Mouse (Mus musculus): ENCODE measurements around the gene Aip. TPM values are rescaled to one million over a fixed set of nuclear protein-coding genes. Genes with fewer than 3 reads are reported as not detected.

Aip gene
- total RNA-seq (2018; cell fraction: chromatin; rRNA removed) = 10 to 100 TPM in 24 of 26 experiments, 1 to 10 TPM in 2; 7.5 to 50.7 (median 24.5) TPM
- total RNA-seq (2018; cell fraction: cytosol; rRNA removed) = 10 to 100 TPM; 44.4 to 92.0 (median 66.0) TPM
- total RNA-seq (2018; cell fraction: nucleus; rRNA removed) = 10 to 100 TPM; 10.9 to 44.1 (median 23.1) TPM
- 80.9 to 169 TPM (median 84.6 TPM) in 3 replicates for polyA plus RNA-seq (2018)

DNA sequence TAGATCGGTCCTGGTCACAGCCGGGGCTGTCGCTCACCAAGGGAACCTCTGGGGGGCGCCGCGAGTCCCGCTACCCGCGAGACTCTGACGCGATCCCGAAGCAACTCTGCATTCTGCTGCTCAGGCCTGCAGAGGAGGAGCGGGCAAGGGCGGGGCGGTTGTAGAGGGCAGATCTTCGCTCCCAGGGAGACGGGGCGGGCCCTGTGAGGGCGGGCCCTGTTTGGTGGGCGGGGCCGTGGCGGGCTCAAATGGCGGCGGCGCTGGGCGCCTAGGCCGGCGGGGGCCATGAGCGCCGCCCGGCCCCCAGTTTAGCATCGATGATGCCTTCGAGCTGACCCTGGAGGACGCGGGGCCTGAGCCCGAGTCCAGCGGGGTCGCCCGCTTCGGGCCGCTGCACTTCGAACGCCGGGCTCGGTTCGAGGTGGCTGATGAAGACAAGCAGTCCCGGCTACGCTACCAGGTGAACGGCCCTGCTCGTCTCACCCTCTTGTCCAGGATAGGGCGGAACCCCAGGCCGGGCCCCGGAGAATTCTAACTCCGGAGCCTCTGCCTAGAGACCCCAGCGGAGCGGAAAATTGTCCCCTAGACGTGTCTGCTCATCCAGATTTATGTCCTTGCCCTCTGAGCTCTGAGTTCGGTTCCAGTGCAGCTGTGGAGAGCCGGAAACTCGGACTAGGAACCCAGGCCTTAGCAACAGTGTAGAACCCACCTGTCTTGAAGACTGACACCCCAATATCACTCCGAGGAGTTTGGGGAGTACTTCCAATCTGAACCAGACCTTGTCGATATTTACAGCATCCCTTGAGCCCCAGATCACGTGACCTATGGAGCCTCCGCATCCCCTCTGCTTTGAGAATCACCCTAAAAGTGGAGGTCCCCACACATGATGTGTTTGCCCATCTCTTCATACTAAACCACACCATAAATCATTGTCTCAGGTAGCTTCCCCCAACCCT lies at the start of gene Aip:
Gene Aip, minus strand, starts transcription at position 118 of the 956 bp plus-strand sequence.
- peak within 1 kb of the TSS; percentile 87 for H3K4me3 ChIP-seq (ENCODE audit: inconsistent target)
- under 1% methylated on average over 62 of the region's 64 CpGs for WGBS (ENCODE audit: missing documents)
- H3K36me3 ChIP-seq (ENCODE audit: inconsistent target) = peaks cover 29% of the 10 kb centered on the region
- H3K79me2 ChIP-seq (ENCODE audit: inconsistent target) = peaks cover 16% of the 10 kb centered on the region; the same call in 1 of the 2 replicates
- H3K27ac ChIP-seq = peak within 1 kb of the TSS; percentile 92

DNA sequence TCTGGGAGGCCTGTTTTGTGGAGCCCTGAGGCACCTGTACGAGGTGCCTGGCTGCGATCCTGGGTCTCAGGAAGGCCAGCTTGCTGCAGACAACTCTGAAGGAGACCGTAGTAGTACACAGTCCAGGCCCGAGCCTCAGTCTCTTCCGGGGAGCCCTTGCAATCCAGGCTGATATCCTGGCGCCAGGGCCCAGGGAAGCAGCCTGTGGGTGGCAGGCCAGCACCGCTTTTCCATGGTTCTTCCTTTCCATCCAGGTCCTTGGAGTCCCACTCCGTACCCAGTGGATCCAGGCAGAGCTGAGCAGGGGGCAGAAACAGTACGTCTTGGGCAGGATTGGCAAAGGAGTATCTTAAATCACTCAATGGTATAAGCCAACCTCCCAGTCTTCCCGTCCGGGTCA lies 47.3 kb upstream of the Aip start:
- H3K4me3 ChIP-seq (ENCODE audit: inconsistent target) = no peak overlapping the region
- H3K36me3 ChIP-seq (ENCODE audit: inconsistent target) = no peaks in the 10 kb centered on the region
- no peak overlapping the region for H3K27ac ChIP-seq
- WGBS (ENCODE audit: missing documents) = 89% methylated on average over 11 of the region's 11 CpGs
- no peaks in the 10 kb centered on the region for H3K79me2 ChIP-seq (ENCODE audit: inconsistent target)

DNA sequence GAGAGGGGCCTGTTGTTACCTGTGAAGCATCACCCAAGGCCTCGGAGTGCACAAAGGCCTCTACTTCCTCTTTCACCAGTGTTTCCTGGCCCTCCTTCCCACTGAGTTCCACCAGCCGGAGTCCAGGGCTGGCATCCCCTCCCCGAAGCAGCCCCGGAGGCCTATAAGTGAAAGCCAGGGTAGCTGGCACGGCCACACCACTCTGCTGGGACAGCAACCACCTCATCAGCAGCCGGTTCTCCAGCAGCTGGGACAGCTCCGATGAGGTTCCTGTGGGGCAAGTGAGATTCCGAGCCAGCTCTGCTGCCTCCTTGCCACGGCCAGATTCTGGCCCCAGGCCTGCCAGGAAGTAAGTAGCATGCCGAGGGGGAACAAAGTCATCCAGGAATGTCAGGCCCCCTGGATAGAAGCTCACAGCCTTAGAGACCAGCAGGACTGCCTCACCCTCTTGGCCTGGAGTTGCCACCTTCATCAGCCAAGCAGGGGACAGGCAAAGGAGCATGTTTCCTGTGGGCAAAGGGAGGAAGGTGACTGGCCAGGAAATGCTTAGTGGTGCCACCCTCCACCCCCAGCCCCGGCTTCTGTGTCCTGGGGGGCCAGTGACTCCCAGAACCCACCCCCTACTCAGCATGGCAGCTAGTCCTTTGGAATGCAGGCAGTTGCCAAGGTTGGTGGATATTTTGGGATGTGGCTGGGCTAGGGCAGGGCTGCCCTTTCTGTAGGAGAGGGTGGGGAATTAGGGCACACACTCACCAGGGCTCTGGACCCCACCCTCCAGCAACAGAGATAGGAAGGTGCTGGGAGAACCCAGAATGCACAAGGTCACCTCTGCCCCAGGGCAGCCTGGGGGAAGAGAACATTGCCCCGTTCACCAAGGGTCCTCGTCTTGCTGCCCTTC lies 46.0 kb upstream of the Aip start:
- no peak overlapping the region for H3K27ac ChIP-seq
- WGBS (ENCODE audit: missing documents) = 48% methylated on average over 13 of the region's 13 CpGs
- H3K36me3 ChIP-seq (ENCODE audit: inconsistent target) = no peaks in the 10 kb centered on the region
- no peaks in the 10 kb centered on the region for H3K79me2 ChIP-seq (ENCODE audit: inconsistent target)
- no peak overlapping the region for H3K4me3 ChIP-seq (ENCODE audit: inconsistent target)

DNA sequence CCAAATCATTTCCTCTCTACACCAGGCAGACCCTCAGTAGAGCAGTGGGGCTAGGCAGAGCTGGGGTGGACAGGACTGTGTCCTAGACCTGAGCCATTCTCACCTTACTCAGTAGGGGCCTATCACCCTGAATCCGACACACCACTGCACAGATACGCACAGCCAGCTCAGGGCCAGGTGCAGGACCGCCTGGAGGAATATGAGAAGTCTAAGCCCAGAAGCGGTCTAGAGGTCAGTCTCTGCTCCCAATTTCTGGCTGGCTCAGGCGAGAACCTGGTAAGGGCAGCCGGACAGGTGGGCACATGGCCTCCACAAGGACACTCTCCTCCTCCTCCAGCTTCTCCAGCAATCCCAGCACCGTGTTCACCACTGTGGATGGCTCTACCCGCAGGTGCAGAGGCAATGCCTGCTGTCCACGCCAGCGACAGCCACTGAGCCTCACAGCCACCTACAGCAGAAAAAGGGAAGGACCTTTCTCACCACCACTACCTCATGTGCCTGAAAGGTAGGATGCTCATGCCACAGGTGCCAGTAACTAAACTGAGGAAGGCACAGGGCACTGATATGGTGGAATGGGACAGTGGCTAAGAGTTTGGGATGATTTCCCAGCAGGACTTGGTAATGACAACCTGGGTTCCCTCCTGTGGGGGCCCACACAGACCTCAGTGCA lies 45.2 kb upstream of the Aip start:
- Histone ChIP-seq H3K36me3 (ENCODE audit: inconsistent target) (no peaks in the 10 kb centered on the region), H3K4me3 (ENCODE audit: inconsistent target) (no peak overlapping the region), H3K27ac (no peak overlapping the region), H3K79me2 (ENCODE audit: inconsistent target) (no peaks in the 10 kb centered on the region)
- 91% methylated on average over 10 of the region's 10 CpGs for WGBS (ENCODE audit: missing documents)

DNA sequence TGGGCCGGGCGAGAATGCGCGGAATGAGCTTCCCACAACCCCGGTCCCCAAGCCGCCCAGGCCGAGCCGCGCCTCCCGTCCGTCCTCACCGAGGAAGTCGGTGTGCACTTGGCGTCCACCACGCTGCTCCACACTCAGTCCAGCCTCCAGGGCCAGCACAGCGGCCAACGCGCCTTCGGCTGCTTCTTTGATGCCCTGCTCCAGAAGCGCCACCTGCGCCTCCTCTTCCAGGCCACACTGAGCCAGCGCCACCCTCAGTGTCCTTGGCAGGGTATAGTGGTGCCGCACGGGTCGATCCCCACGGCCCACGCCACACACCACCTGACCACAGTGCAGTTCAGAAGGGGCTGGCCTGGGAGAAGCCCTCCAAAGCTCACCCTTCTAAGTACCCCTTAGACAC lies 44.2 kb upstream of the Aip start:
- no peaks in the 10 kb centered on the region for H3K36me3 ChIP-seq (ENCODE audit: inconsistent target)
- 0 out of 2 replicates have a peak overlapping the region, but pooled peaks have one; percentile 4 for H3K27ac ChIP-seq
- H3K4me3 ChIP-seq (ENCODE audit: inconsistent target) = peak overlapping the region; percentile 1; the same call in 1 of the 2 replicates
- 12% methylated on average over 27 of the region's 27 CpGs for WGBS (ENCODE audit: missing documents)
- no peaks in the 10 kb centered on the region for H3K79me2 ChIP-seq (ENCODE audit: inconsistent target)

DNA sequence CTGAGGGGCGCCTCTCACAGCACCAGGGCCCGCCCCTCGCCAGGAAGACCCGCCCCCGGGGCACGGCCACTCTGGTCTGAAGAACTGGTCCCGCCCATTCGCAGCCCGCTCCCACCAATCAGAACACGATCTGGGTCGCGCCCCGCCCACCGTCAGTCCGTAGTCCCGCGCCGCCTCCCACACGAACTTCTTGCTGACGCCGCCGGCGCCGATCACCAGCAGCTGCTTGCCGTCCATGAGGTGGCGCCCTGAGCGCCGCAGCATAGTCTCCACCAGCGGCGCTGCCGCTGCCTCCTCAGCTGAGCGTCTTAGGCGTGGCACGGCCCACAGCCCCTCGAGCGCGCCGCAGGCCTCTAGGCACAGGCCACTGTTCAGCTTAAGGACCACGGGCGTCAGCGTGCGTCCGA lies 43.7 kb upstream of the Aip start:
- under 1% methylated on average over 40 of the region's 43 CpGs for WGBS (ENCODE audit: missing documents)
- H3K4me3 ChIP-seq (ENCODE audit: inconsistent target) = peak overlapping the region; percentile 21; the same call in 1 of the 2 replicates
- no peaks in the 10 kb centered on the region for H3K79me2 ChIP-seq (ENCODE audit: inconsistent target)
- H3K36me3 ChIP-seq (ENCODE audit: inconsistent target) = no peaks in the 10 kb centered on the region
- H3K27ac ChIP-seq = no peak overlapping the region

DNA sequence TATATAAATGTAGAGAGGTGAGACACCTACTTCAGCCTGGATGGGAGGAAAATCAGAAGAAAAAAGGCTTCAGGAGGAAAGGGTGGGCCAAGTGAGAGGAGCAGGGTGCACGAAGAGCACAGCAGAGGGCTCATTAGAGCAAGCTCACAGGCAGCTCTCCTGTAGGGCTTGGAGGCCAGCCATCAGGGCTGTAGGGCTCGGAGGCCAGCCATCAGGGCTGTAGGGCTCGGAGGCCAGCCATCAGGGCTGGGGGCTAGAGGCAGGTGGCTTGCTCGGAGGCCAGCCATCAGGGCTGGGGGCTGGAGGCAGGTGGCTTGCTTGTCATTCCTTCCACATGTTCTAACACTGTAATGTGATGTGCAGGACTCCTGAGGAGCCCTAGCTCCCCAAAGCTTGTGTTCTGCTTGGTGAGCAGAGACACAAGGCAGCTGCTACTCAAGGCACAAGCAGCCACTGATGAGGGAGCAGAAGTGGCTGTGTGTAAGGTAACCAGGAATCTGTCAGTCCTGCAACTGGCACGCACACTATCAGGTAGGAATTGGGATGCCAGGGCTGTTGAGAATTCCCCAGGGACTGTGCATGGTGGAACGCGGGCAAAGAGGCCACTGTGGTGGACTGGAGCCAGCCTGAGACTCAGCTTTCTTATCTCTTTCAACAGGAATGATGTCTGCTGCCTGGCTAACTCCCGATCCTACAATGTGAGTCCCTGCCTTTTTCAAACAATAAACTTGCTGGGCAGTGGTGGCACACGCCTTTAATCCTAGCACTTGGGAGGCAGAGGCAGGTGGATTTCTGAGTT lies 41.2 kb upstream of the Aip start:
- WGBS (ENCODE audit: missing documents) = 95% methylated on average over 9 of the region's 9 CpGs
- peaks cover 11% of the 10 kb centered on the region; the same call in 1 of the 2 replicates for H3K79me2 ChIP-seq (ENCODE audit: inconsistent target)
- H3K27ac ChIP-seq = no peak overlapping the region
- H3K36me3 ChIP-seq (ENCODE audit: inconsistent target) = no peaks in the 10 kb centered on the region
- H3K4me3 ChIP-seq (ENCODE audit: inconsistent target) = no peak overlapping the region

DNA sequence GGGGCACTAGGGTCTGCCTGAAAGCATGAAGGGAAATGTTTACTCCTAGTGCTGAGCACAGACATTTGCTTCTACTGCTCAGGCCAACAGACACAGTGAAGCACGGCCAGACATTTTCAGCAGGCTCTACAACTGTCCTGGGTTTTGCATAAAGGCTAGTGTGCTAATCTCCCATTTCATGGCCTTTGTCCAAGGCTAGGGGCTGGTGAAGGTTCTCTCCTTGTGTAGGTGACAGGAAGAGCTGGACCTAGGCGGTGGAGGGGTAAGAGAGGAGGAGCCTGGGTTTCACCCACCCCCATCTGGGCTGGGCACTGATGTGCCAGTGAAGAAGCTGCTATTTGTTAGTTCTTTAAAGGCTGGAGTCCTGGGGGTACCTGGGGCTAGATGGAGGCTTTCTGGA lies 39.1 kb upstream of the Aip start:
- H3K4me3 ChIP-seq (ENCODE audit: inconsistent target) = no peak overlapping the region
- 0 out of 2 replicates have a peak overlapping the region, but pooled peaks have one; percentile 7 for H3K27ac ChIP-seq
- whole genome bisulfite sequencing (ENCODE audit: missing documents) = 37% methylated on average over 2 of the region's 2 CpGs
- H3K79me2 ChIP-seq (ENCODE audit: inconsistent target) = peaks cover 12% of the 10 kb centered on the region; the same call in 1 of the 2 replicates
- H3K36me3 ChIP-seq (ENCODE audit: inconsistent target) = peaks cover 13% of the 10 kb centered on the region

DNA sequence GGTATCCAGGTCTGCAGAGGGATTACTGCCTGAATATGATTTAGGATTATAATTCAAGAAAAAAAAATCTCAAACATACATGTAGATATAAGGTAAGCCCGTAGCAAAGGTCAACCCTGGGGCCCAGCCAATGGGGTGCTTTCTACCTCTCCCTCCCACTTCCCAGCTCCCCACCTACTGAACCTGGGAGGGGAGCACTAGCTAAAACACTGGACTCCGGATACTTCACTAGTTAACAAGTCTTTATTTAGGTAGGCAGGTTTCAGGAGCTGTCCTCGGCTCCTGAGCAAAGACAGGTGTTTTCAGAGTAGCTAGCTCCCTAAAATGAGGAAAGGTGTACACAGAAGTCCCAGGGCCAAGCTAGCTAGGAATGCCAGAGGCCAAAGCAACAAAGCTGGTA lies 38.4 kb upstream of the Aip start:
- Histone ChIP-seq H3K36me3 (ENCODE audit: inconsistent target) (peaks cover 19% of the 10 kb centered on the region), H3K27ac (peak overlapping the region; percentile 7; the same call in 1 of the 2 replicates), H3K4me3 (ENCODE audit: inconsistent target) (no peak overlapping the region), H3K79me2 (ENCODE audit: inconsistent target) (peaks cover 12% of the 10 kb centered on the region; the same call in 1 of the 2 replicates)
- 92% methylated on average over 3 of the region's 3 CpGs for WGBS (ENCODE audit: missing documents)

DNA sequence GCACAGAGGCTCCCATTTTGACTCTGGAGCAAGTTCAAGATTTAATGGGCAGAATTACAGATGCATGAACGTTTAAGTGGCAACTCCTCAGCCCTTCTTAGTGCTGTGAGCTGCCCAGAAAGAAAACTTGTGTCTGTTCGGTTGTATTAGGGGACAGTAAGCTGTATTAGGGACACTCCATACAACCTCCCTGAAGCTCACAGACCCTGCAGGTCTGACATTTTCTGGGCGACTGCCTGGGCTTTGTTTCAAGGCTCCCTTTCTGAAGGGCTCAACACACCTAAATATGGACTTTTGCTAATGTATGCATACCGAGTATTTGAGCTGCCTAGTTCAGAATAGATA lies 37.9 kb upstream of the Aip start:
- H3K79me2 ChIP-seq (ENCODE audit: inconsistent target) = peaks cover 12% of the 10 kb centered on the region; the same call in 1 of the 2 replicates
- H3K27ac ChIP-seq = peak overlapping the region; percentile 36
- 39% methylated on average over 4 of the region's 4 CpGs for WGBS (ENCODE audit: missing documents)
- H3K36me3 ChIP-seq (ENCODE audit: inconsistent target) = peaks cover 25% of the 10 kb centered on the region
- peak overlapping the region; percentile 84 for H3K4me3 ChIP-seq (ENCODE audit: inconsistent target)

DNA sequence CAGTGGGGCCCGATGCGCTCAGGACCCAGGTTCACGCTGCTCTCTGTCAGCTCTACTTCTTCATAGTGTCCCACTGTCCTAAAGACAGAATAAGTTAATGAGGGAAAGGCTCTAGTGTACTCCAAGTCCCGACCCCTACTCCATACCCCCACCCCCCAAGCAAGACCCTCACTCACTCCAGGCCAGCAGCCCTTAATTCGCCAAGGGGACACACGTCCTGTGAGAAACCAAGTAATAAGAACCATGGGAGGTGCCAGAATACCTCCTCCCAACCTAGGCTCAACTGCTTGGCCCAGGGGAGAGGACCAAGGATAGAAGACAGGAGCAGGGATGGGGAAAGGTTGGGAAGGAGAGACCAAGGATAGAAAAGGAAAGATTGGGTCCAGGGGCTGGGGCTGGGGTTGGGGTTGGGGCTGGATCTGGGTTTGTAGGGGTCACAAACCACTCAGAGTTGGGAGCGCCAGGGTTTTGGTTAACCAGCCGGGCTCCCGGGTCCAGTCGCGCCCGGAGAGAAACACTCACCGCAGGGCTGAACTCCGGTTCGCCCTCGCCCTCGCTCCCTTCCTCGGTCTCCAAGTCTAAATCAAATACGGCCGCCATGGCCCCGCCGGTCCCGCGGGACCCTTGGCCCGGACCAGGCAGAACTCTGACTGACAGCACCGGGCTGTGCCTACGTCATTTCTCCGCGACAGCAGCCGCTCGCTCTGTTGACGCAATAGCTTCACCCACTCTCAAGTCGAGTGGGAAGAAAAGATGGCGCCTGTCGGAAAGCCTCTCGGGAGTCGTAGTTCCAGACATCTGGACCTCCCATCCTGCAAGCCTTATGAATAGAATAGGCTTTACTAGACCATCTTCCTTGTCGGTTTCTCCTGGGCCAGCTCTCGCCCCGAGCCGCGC lies 37.2 kb upstream of the Aip start, which contains the start of gene Rps6kb2:
Gene Rps6kb2, minus strand, starts transcription at position 709 of the 897 bp plus-strand sequence.
- H3K4me3 ChIP-seq (ENCODE audit: inconsistent target) = peak within 1 kb of the TSS; percentile 84
- H3K36me3 ChIP-seq (ENCODE audit: inconsistent target) = peaks cover 30% of the 10 kb centered on the region
- H3K79me2 ChIP-seq (ENCODE audit: inconsistent target) = peaks cover 12% of the 10 kb centered on the region; the same call in 1 of the 2 replicates
- 9% methylated on average over 42 of the region's 42 CpGs for whole genome bisulfite sequencing (ENCODE audit: missing documents)
- peak within 1 kb of the TSS; percentile 36 for H3K27ac ChIP-seq

DNA sequence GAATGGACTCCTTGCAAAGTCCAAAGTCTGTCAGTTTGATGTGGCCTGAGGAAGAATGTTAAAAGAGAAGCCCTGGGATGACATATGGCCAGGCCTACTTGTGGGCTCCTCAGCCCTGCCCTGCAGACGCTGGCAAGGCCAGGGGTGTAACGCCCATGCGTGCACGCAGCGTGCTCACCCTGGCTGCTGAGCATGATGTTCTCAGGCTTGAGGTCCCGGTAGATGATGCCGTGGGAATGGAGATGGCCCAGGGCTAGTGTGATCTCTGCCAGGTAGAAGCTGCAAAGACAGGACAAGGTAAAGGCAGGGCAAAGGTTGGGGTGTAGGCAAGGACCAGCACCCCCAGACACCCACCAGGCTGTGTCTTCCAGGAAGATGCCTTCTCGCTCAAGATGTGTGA lies 33.4 kb upstream of the Aip start:
- H3K4me3 ChIP-seq (ENCODE audit: inconsistent target) = no peak overlapping the region
- peaks cover 42% of the 10 kb centered on the region for H3K36me3 ChIP-seq (ENCODE audit: inconsistent target)
- 93% methylated on average over 8 of the region's 8 CpGs for WGBS (ENCODE audit: missing documents)
- no peak overlapping the region for H3K27ac ChIP-seq
- H3K79me2 ChIP-seq (ENCODE audit: inconsistent target) = peaks cover 12% of the 10 kb centered on the region; the same call in 1 of the 2 replicates
